7 mouse cellular contexts compared by ENCODE assay signal in genomic region chr11:57778349-57778748, GRCm38 (mm10). TPM values are rescaled to one million over a fixed set of nuclear protein-coding genes. Genes with fewer than 3 reads are reported as not detected.
A peak's percentile ranks its signal among the peaks of the same experiment; 100 is the strongest.
DNase-seq lines count a peak whose midpoint lies in the region; ATAC-seq and TF ChIP-seq lines count a peak whose summit lies in the region.

No protein-coding gene starts in this region.

- H3K9me3 ChIP-seq in ES-Bruce4 (replicated peaks; ENCODE audit: control insufficient read depth, insufficient read depth, low read length, poor library complexity, severe bottlenecking) = no peaks in the 10 kb centered on the region

- no peaks in the 10 kb centered on the region for H3K79me3 ChIP-seq in C2C12 (ENCODE audit: low read depth)

- no peaks in the 10 kb centered on the region for H3K27me3 ChIP-seq in C2C12 (ENCODE audit: control insufficient read depth, insufficient read depth, insufficient read length)
- no peaks in the 10 kb centered on the region for H3K27me3 ChIP-seq in ES-Bruce4 (ENCODE audit: control insufficient read depth, insufficient read depth, low read length, poor library complexity, severe bottlenecking)

- H3ac ChIP-seq in C2C12 (ENCODE audit: control insufficient read depth, insufficient read length, low read depth) = no peak overlapping the region

- no peak for TF ChIP-seq EP300 in ES-Bruce4 (IDR thresholded peaks at IDR 0.05; ENCODE audit: insufficient read depth, low read depth, low read length)

- H3K4me1 ChIP-seq in ES-Bruce4 (ENCODE audit: control insufficient read depth, insufficient read depth, low read length) = no peaks in the 10 kb centered on the region

- H3K4me3 ChIP-seq in C2C12 (ENCODE audit: insufficient read depth, poor library complexity, severe bottlenecking) (no peak overlapping the region), ES-Bruce4 (ENCODE audit: low read depth, low read length) (no peak overlapping the region)

- peak; percentile 83 for ATAC-seq in frontal cortex, adult (ENCODE audit: low TSS enrichment)
- ATAC-seq in megakaryocyte progenitor cell, adult 5-6 weeks (replicated peaks; ENCODE audit: poor library complexity) = peak; percentile 91

- peak; percentile 41 for DNase-seq in cerebellum, adult 9-10 months
- peak; percentile 69 for DNase-seq in kidney, postnatal 10 days
- peak; percentile 46 for DNase-seq in skeletal muscle tissue, adult 2 months (ENCODE audit: low read depth, low spot score)

- H3K79me2 ChIP-seq in C2C12 (ENCODE audit: control insufficient read depth, insufficient read depth) = no peaks in the 10 kb centered on the region

- TF ChIP-seq POLR2A in ES-Bruce4 (IDR thresholded peaks at IDR 0.05; ENCODE audit: insufficient read depth, low read length) = no peak

- no peak overlapping the region for H3K9ac ChIP-seq in ES-Bruce4 (ENCODE audit: low read depth, poor library complexity, severe bottlenecking)

- H3K36me3 ChIP-seq in C2C12 (ENCODE audit: control insufficient read depth, insufficient read depth) (peaks cover 1% of the 10 kb centered on the region), ES-Bruce4 (ENCODE audit: control insufficient read depth, insufficient read depth, low read length, poor library complexity, severe bottlenecking) (no peaks in the 10 kb centered on the region)

- TF ChIP-seq CTCF in C2C12 (IDR thresholded peaks at IDR 0.05; ENCODE audit: control insufficient read depth, insufficient read depth, insufficient read length) = peak; percentile 51
- peak; percentile 92 for TF ChIP-seq CTCF in ES-Bruce4 (IDR thresholded peaks at IDR 0.05; ENCODE audit: low read depth, low read length)

- no peak overlapping the region for H3K27ac ChIP-seq in ES-Bruce4 (ENCODE audit: insufficient read depth, low read length)

TF ChIP-seq in C2C12, 6 proteins besides CTCF, POLR2A, EP300 and RAD21:
- TF ChIP-seq MAX (IDR thresholded peaks at IDR 0.05) (peak; percentile 14), CEBPB (IDR thresholded peaks at IDR 0.05; ENCODE audit: low read depth) (no peak), MYOD1 (IDR thresholded peaks at IDR 0.05; ENCODE audit: control insufficient read depth, insufficient read length, low read depth) (no peak)

RNA-seq across cellular contexts. Expression of gene Sap30l, which starts 23.1 kb away (rescaled TPM):
- 34.9 TPM for polyA plus RNA-seq in C2C12 (2012; fragmentation: generic; extraction: Trizol)
- polyA plus RNA-seq in ES-Bruce4 (2011; ENCODE audit: insufficient read depth, insufficient read length, low read depth, missing spikeins) = 15.2 and 19.8 TPM in 2 replicates
- 19.0 and 22.6 TPM in 2 replicates for total RNA-seq in megakaryocyte progenitor cell, adult 5-6 weeks (2015)
- 16.5 and 17.0 TPM in 2 replicates for total RNA-seq in megakaryocyte progenitor cell, adult 5-6 weeks (2017)

RNA-seq across cellular contexts. Expression of gene Hand1, which starts 54.3 kb away (rescaled TPM):
- polyA plus RNA-seq in C2C12 (2012; fragmentation: generic; extraction: Trizol) (not detected), ES-Bruce4 (2011; ENCODE audit: insufficient read depth, insufficient read length, low read depth, missing spikeins) (3.7 and 7.0 TPM in 2 replicates)
- not detected in 2 replicates for total RNA-seq in megakaryocyte progenitor cell, adult 5-6 weeks (2015)
- total RNA-seq in megakaryocyte progenitor cell, adult 5-6 weeks (2017) = not detected in 2 replicates
